Mouse (Mus musculus) MEL (cell line): Measurements from ENCODE around the gene Cdk14. TPM values are rescaled to one million over a fixed set of nuclear protein-coding genes. Genes with fewer than 3 reads are reported as not detected.

Experiments used
- DNase-seq: peaks from one replicate; pipeline ENCODE4 v3.0.0; 2011; ENCODE audit warnings: low read depth, low spot score
- H3K27ac ChIP-seq: 2 replicates; pipeline ENCODE4 v1.5.1; 2012; ENCODE audit warnings: low read depth, mild to moderate bottlenecking, control low read depth, low read length, moderate library complexity; ENCODE audit not compliant: control insufficient read depth
- H3K27me3 ChIP-seq, 2 experiments: fragments of 150-350 bp in 1 of 2; sonication (generic) in 1 of 2; 2 replicates each; pipeline ENCODE4 v1.6.1; 2012; ENCODE audit warnings: low read length in 2 of 2, mild to moderate bottlenecking in 2 of 2, improper control_type of control experiment in 1 of 2, moderate library complexity in 1 of 2; ENCODE audit not compliant: insufficient read depth in 2 of 2, control insufficient read depth in 1 of 2
- H3K36me3 ChIP-seq, 2 experiments: 2 replicates each; pipeline ENCODE4 v1.6.1; 2012 to 2014; ENCODE audit warnings: low read length in 2 of 2, improper control_type of control experiment in 1 of 2, inconsistent platforms in 1 of 2, mild to moderate bottlenecking in 1 of 2; ENCODE audit not compliant: insufficient read depth in 2 of 2, control insufficient read depth in 1 of 2
- H3K4me1 ChIP-seq, 2 experiments: fragments of 150-350 bp in 1 of 2; sonication (generic) in 1 of 2; 2 replicates each; pipeline ENCODE4 v1.6.1; 2012; ENCODE audit warnings: low read length in 2 of 2, improper control_type of control experiment in 1 of 2, mild to moderate bottlenecking in 1 of 2; ENCODE audit not compliant: insufficient read depth in 2 of 2, control insufficient read depth in 1 of 2
- H3K4me3 ChIP-seq, 2 experiments: fragments of 150-350 bp in 1 of 2; sonication (generic) in 1 of 2; 2 replicates each; pipeline ENCODE4 v1.5.1; 2012; ENCODE audit warnings: low read depth in 2 of 2, low read length in 2 of 2, mild to moderate bottlenecking in 2 of 2, moderate library complexity in 2 of 2, control low read depth in 1 of 2, improper control_type of control experiment in 1 of 2; ENCODE audit not compliant: control insufficient read depth in 1 of 2, insufficient read depth in 1 of 2
- H3K79me2 ChIP-seq: 2 replicates; pipeline ENCODE4 v1.6.1; 2012; ENCODE audit warnings: mild to moderate bottlenecking, low read length, moderate library complexity; ENCODE audit not compliant: control insufficient read depth, poor library complexity, insufficient read depth
- H3K9ac ChIP-seq: 2 replicates; pipeline ENCODE4 v1.6.1; 2012; ENCODE audit warnings: low read depth, mild to moderate bottlenecking, control low read depth, low read length, moderate library complexity; ENCODE audit not compliant: control insufficient read depth, poor library complexity, severe bottlenecking
- H3K9me3 ChIP-seq: fragments of 150-350 bp; sonication (generic); replicated peaks from 2 replicates; pipeline ENCODE4 v1.6.1; 2012; ENCODE audit warnings: mild to moderate bottlenecking, low read length, improper control_type of control experiment, moderate library complexity; ENCODE audit not compliant: insufficient read depth
- BHLHE40 ChIP-seq: IDR thresholded peaks from 2 replicates; pipeline ENCODE4 v1.6.1; 2012; ENCODE audit warnings: low read depth, mild to moderate bottlenecking, inconsistent platforms, low read length, improper control_type of control experiment, borderline replicate concordance
- CHD2 ChIP-seq: IDR thresholded peaks from 2 replicates; pipeline ENCODE4 v1.6.1; 2011; ENCODE audit warnings: low read length, improper control_type of control experiment
- CTCF ChIP-seq, 3 experiments: IDR thresholded peaks in 2 of 3; conservative IDR thresholded peaks in 1 of 3; 2 replicates each; pipeline ENCODE4 v1.5.1; 2011 to 2012; ENCODE audit warnings: low read length in 3 of 3, low read depth in 2 of 3, mild to moderate bottlenecking in 2 of 3, improper control_type of control experiment in 1 of 3, inconsistent platforms in 1 of 3, mixed read lengths in 1 of 3, moderate library complexity in 1 of 3; ENCODE audit not compliant: control insufficient read depth in 1 of 3, insufficient read depth in 1 of 3, poor library complexity in 1 of 3, severe bottlenecking in 1 of 3
- JUND ChIP-seq: IDR thresholded peaks from 2 replicates; pipeline ENCODE4 v1.6.1; 2011; ENCODE audit warnings: low read depth, mild to moderate bottlenecking, improper control_type of control experiment, low read length
- MAZ ChIP-seq: IDR thresholded peaks from 2 replicates; pipeline ENCODE4 v1.6.1; 2012; ENCODE audit warnings: low read depth, mild to moderate bottlenecking, inconsistent platforms, low read length, improper control_type of control experiment
- MYB ChIP-seq: IDR thresholded peaks from 2 replicates; pipeline ENCODE4 v1.6.1; 2011; ENCODE audit warnings: mild to moderate bottlenecking, low read depth, low read length, improper control_type of control experiment
- NRF1 ChIP-seq: IDR thresholded peaks from 2 replicates; pipeline ENCODE4 v1.6.1; 2014; ENCODE audit warnings: low read depth, mild to moderate bottlenecking, inconsistent platforms, low read length, improper control_type of control experiment, moderate library complexity; ENCODE audit not compliant: poor library complexity, insufficient read depth, severe bottlenecking
- POLR2A ChIP-seq, 2 experiments: IDR thresholded peaks; 2 replicates each; pipeline ENCODE4 v1.6.1; 2011 to 2012; ENCODE audit warnings: low read length in 2 of 2, mild to moderate bottlenecking in 2 of 2, control low read depth in 1 of 2, improper control_type of control experiment in 1 of 2, low read depth in 1 of 2, moderate library complexity in 1 of 2; ENCODE audit not compliant: control insufficient read depth in 1 of 2, insufficient read depth in 1 of 2, poor library complexity in 1 of 2
- SIN3A ChIP-seq: IDR thresholded peaks from 2 replicates; pipeline ENCODE4 v1.6.1; 2012; ENCODE audit warnings: low read length, improper control_type of control experiment, inconsistent platforms
- TAL1 ChIP-seq: IDR thresholded peaks from 2 replicates; pipeline ENCODE4 v1.6.1; 2012; ENCODE audit warnings: mild to moderate bottlenecking, inconsistent platforms, low read length, moderate library complexity, mixed read lengths
- USF2 ChIP-seq, 2 experiments: IDR thresholded peaks; 2 replicates each; pipeline ENCODE4 v1.6.1; 2011 to 2012; ENCODE audit warnings: improper control_type of control experiment in 2 of 2, low read length in 2 of 2, borderline replicate concordance in 1 of 2, inconsistent platforms in 1 of 2, low read depth in 1 of 2, mild to moderate bottlenecking in 1 of 2; ENCODE audit not compliant: insufficient read depth in 1 of 2
- ZC3H11A ChIP-seq: IDR thresholded peaks from 2 replicates; pipeline ENCODE4 v1.6.1; 2012; ENCODE audit warnings: low read depth, mild to moderate bottlenecking, inconsistent platforms, low read length, improper control_type of control experiment
- ZKSCAN1 ChIP-seq: IDR thresholded peaks from 2 replicates; pipeline ENCODE4 v1.6.1; 2012; ENCODE audit warnings: low read depth, mild to moderate bottlenecking, inconsistent platforms, low read length, improper control_type of control experiment, moderate library complexity
- ZNF384 ChIP-seq: IDR thresholded peaks from 2 replicates; pipeline ENCODE4 v1.6.1; 2012; ENCODE audit warnings: low read depth, mild to moderate bottlenecking, inconsistent platforms, low read length, improper control_type of control experiment
- polyA plus RNA-seq, 2 experiments: library from polyadenylated mRNA; stranded (reverse) in 1 of 2; unstranded in 1 of 2; fragments of >175 nt in 1 of 2; fragments of >200 nt in 1 of 2; gene quantifications; 2 replicates each; pipeline versions ENCODE4 v1.2.1 to v1.2.4; 2012; ENCODE audit warnings: low replicate concordance in 2 of 2, low read depth in 1 of 2; ENCODE audit not compliant: insufficient read length in 2 of 2, insufficient read depth in 1 of 2, missing spikeins in 1 of 2
- total RNA-seq: library from RNA; depleted of rRNA; stranded (reverse); fragments of 300-350 nt; gene quantifications from 2 replicates; pipeline ENCODE4 v1.2.3, GENCODE M21; 2012

Cdk14 gene
- total and polyA plus RNA-seq, 3 experiments, result not detected

GRCm38 (mm10) chr5:4851934-4852710, 568.0 kb downstream of the Cdk14 start:
- TF ChIP-seq CTCF (IDR thresholded peaks at IDR 0.05 in 2 of 3, conservative IDR thresholded peaks at IDR 0.05 in 1 of 3; ENCODE audit: control insufficient read depth in 1 of 3, insufficient read depth in 1 of 3, low read depth in 2 of 3, low read length in 3 of 3, poor library complexity in 1 of 3, severe bottlenecking in 1 of 3) (no peak), CHD2 (no peak), ZKSCAN1 (no peak)
- no peak for DNase-seq

GRCm38 (mm10) chr5:4851245-4851933, 568.7 kb downstream of the Cdk14 start:
- Histone ChIP-seq H3K4me1 (no peaks in the 10 kb centered on the region), H3K9ac (no peak overlapping the region), H3K27me3 (no peaks in the 10 kb centered on the region), H3K4me3 (no peak overlapping the region), H3K79me2 (no peaks in the 10 kb centered on the region), H3K36me3 (no peaks in the 10 kb centered on the region), H3K27ac (no peak overlapping the region), H3K9me3 (no peaks in the 10 kb centered on the region)
- no peak for TF ChIP-seq SIN3A
- no peak for TF ChIP-seq POLR2A (IDR thresholded peaks at IDR 0.05; ENCODE audit: control insufficient read depth in 1 of 2, insufficient read depth in 1 of 2, low read depth in 1 of 2, low read length in 2 of 2, poor library complexity in 1 of 2)
- TF ChIP-seq CHD2, result no peak
- no peak for TF ChIP-seq ZNF384
- no peak for TF ChIP-seq BHLHE40
- TF ChIP-seq ZC3H11A, result no peak
- no peak for TF ChIP-seq JUND
- TF ChIP-seq TAL1, result no peak
- TF ChIP-seq USF2 (IDR thresholded peaks at IDR 0.05; ENCODE audit: borderline replicate concordance in 1 of 2, insufficient read depth in 1 of 2, low read depth in 1 of 2, low read length in 2 of 2), result no peak
- TF ChIP-seq MAZ, result no peak
- TF ChIP-seq MYB, result no peak
- no peak for TF ChIP-seq NRF1
- DNase-seq, result no peak

More at GRCm38 (mm10) chr5:4851934-4852710, 568.0 kb downstream of the Cdk14 start:
- Histone ChIP-seq H3K4me1 (no peaks in the 10 kb centered on the region), H3K9me3 (no peaks in the 10 kb centered on the region), H3K79me2 (no peaks in the 10 kb centered on the region), H3K27me3 (no peaks in the 10 kb centered on the region), H3K27ac (no peak overlapping the region), H3K9ac (no peak overlapping the region), H3K36me3 (no peaks in the 10 kb centered on the region), H3K4me3 (no peak overlapping the region)
